Mouse (Mus musculus) forebrain, embryonic 16.5 days (tissue): ENCODE results near the gene Hist1h4k. TPM values are rescaled to one million over a fixed set of nuclear protein-coding genes. Genes with fewer than 3 reads are reported as not detected.
"Not testable (repeated sequence)": the region's sequence is repeated elsewhere in the genome, so short reads cannot be mapped to it uniquely, and the experiment has no call there.

ENCODE experiments used
- ATAC-seq: fragments of 200-750 bp; cut with Nextera tagmentation; 2 replicates; pipeline ENCODE4 v1.8.0; 2017; ENCODE audit warnings: mild to moderate bottlenecking, moderate library complexity
- H3K27ac ChIP-seq: fragments of 300-500 bp; sonication (generic); 2 replicates; pipeline ENCODE4 v1.5.1; 2014; ENCODE audit warnings: low read length, control low read depth
- H3K27me3 ChIP-seq: fragments of 300-500 bp; sonication (generic); replicated peaks from 2 replicates; pipeline ENCODE4 v1.6.1; 2014; ENCODE audit warnings: low read length; ENCODE audit not compliant: control insufficient read depth, insufficient read depth
- H3K36me3 ChIP-seq: fragments of 300-500 bp; sonication (generic); 2 replicates; pipeline ENCODE4 v1.6.1; 2014; ENCODE audit not compliant: control insufficient read depth, insufficient read depth
- H3K4me1 ChIP-seq: fragments of 300-500 bp; sonication (generic); replicated peaks from 2 replicates; pipeline ENCODE4 v1.6.1; 2014; ENCODE audit warnings: low read length; ENCODE audit not compliant: control insufficient read depth, insufficient read depth
- H3K4me2 ChIP-seq: fragments of 300-500 bp; sonication (generic); 2 replicates; pipeline ENCODE4 v1.6.1; 2014; ENCODE audit warnings: mild to moderate bottlenecking, low read length, control low read depth
- H3K4me3 ChIP-seq: fragments of 300-500 bp; sonication (generic); replicated peaks from 2 replicates; pipeline ENCODE4 v1.5.1; 2014; ENCODE audit warnings: mild to moderate bottlenecking, low read length, control low read depth
- H3K9ac ChIP-seq: fragments of 300-500 bp; sonication (generic); replicated peaks from 2 replicates; pipeline ENCODE4 v1.6.1; 2014; ENCODE audit warnings: low read depth, low read length, control low read depth
- H3K9me3 ChIP-seq: fragments of 300-500 bp; sonication (generic); 2 replicates; pipeline ENCODE4 v1.6.1; 2016; ENCODE audit warnings: low read length; ENCODE audit not compliant: control insufficient read depth
- WGBS: fragments of 180-500 bp; shearing (Covaris S2); extraction: QIAGEN DNeasy Blood & Tissue Kit; methylation state at CpG from one replicate; pipeline ENCODE4 v1.1.7; 2014; 5-methylcytosine and 5-hydroxymethylcytosine counted together
- polyA plus RNA-seq: library from polyadenylated mRNA; unstranded; fragments of >200 nt; fragmentation: Nextera tagmentation; extraction: Ambion mirVana; gene quantifications from 2 replicates; pipeline ENCODE4 v1.2.1, GENCODE M21; 2015

The Hist1h4k gene
- polyA plus RNA-seq, 1 experiment from 2014 or later = 1.6 TPM

GRCm38 (mm10) chr13:21734906-21735767 is 15.2 kb downstream of the Hist1h4k start, which contains the start of gene Hist1h4j:
Hist1h4j (plus strand) TSS chr13:21735064.
- Histone ChIP-seq H3K27ac (peak within 1 kb of the TSS; percentile 99), H3K4me2 (peak within 1 kb of the TSS; percentile 83), H3K4me1 (peaks cover 15% of the 10 kb centered on the region), H3K9ac (peak within 1 kb of the TSS; percentile 65), H3K4me3 (peak within 1 kb of the TSS; percentile 60)
- peak; percentile 90 for ATAC-seq
- not testable (repeated sequence) for H3K27me3 ChIP-seq, H3K36me3 ChIP-seq, H3K9me3 ChIP-seq
- under 1% methylated on average over 45 of the region's 56 CpGs for WGBS

- Histone ChIP-seq H3K27ac (peak overlapping the region; percentile 99), H3K4me3 (peak overlapping the region; percentile 60), H3K9ac (peak overlapping the region; percentile 65), H3K4me1 (peaks cover 15% of the 10 kb centered on the region), H3K27me3 (no peaks in the 10 kb centered on the region), H3K4me2 (peak overlapping the region; percentile 83), H3K36me3 (no peaks in the 10 kb centered on the region), H3K9me3 (no peaks in the 10 kb centered on the region)
- peak; percentile 76 for ATAC-seq
- under 1% methylated on average over 21 of the region's 21 CpGs for WGBS
Measured at GRCm38 (mm10) chr13:21734010-21734905, 16.0 kb downstream of the Hist1h4k start.

GRCm38 (mm10) chr13:21733466-21733865 is 16.8 kb downstream of the Hist1h4k start:
- H3K4me2 ChIP-seq = no peak overlapping the region
- no peaks in the 10 kb centered on the region for H3K27me3 ChIP-seq
- no peak overlapping the region for H3K9ac ChIP-seq
- ATAC-seq = 0 out of 2 replicates have a peak, but pooled peaks have one; percentile 1
- H3K4me3 ChIP-seq = no peak overlapping the region
- WGBS = 72% methylated on average over 5 of the region's 5 CpGs
- no peaks in the 10 kb centered on the region for H3K9me3 ChIP-seq
- peak overlapping the region; percentile 99 for H3K27ac ChIP-seq
- peaks cover 15% of the 10 kb centered on the region for H3K4me1 ChIP-seq
- H3K36me3 ChIP-seq = no peaks in the 10 kb centered on the region

GRCm38 (mm10) chr13:21729544-21729943 is 20.8 kb downstream of the Hist1h4k start:
- WGBS = 82% methylated on average over 1 of the region's 1 CpGs
- Histone ChIP-seq H3K4me1 (peaks cover 12% of the 10 kb centered on the region; the same call in 1 of the 2 replicates), H3K4me3 (no peak overlapping the region), H3K36me3 (no peaks in the 10 kb centered on the region), H3K27ac (no peak overlapping the region), H3K4me2 (no peak overlapping the region), H3K9ac (no peak overlapping the region), H3K9me3 (no peaks in the 10 kb centered on the region), H3K27me3 (no peaks in the 10 kb centered on the region)
- ATAC-seq = no peak

DNA sequence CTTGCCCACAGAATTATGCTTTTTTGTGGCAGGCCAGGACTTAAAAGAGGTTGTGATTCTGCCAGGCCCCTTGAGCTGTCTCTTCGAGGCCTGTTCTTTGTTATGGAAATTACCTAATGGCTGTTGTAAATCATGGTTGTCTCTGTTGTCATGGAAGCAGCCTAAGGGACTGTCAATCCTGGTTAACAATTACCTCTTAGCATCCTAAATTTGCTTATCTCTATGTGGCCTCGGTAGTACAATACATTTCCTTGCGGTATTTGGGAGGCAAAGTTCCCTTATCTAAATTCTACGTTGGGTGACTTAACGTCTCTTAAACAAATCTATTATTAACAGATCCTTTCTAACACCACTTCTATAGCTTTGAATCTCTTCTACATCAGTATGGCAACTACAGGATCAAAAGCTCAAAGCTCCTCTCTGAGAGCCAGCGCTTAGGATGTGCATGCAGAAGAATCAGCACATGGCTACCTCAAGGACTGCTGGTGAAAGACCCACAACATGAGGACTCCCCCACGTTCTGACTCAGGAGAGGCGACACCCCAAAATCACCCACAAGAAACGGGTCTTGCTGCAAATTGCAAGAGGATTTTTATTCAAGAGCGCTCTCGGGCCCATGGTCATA is 22.2 kb downstream of the Hist1h4k start:
- H3K9ac ChIP-seq = no peak overlapping the region

DNA sequence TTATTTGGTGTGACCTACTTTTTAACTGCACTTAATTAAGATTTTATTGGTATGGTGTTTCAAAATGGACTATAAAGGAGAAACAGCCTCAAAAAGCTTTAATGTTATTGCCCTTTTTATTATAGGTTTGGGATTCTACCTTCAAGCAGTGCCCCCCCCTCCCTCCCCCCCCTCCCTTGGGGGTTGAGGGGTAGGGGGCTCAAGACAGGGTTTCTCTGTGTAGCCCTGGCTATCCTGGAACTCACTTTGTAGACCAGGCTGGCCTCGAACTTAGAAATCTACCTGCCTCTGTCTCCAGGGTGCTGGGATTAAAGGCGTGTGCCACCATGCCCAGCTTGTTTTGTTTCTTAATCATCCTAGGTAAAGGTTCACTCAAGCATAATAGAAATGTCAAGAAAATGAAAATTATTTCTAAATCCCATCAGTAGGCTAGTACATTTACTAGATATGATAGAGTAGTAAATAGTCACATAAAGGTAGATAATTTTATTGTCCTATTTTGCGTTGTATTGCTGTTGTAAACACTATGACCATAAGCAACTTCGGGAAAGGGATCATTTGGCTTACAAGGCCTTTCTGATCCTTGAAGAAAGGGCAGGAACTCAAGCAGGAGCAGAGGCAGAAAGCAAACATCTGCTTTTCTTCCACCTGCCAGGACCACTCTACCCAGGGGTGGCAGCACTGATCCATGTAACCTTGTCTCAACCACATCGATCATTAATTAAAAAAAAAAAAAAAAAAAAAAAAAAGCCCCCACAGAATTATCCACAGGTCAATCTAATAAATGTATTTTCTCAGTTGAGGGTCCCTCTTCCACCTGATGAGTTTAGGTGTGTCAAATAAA is 27.1 kb downstream of the Hist1h4k start:
- no peaks in the 10 kb centered on the region for H3K9me3 ChIP-seq
- no peak for ATAC-seq
- H3K27me3 ChIP-seq = no peaks in the 10 kb centered on the region
- no peak overlapping the region; the same call in 1 of the 2 replicates for H3K27ac ChIP-seq
- WGBS = 21% methylated on average over 5 of the region's 5 CpGs
- peaks cover 24% of the 10 kb centered on the region for H3K4me1 ChIP-seq
- H3K9ac ChIP-seq = no peak overlapping the region
- no peaks in the 10 kb centered on the region for H3K36me3 ChIP-seq
- H3K4me2 ChIP-seq = no peak overlapping the region; the same call in 1 of the 2 replicates
- no peak overlapping the region for H3K4me3 ChIP-seq

More for the DNA sequence above, 22.2 kb downstream of the Hist1h4k start:
- H3K27ac ChIP-seq = peak overlapping the region; percentile 57
- 35% methylated on average over 11 of the region's 11 CpGs for WGBS
- peaks cover 5% of the 10 kb centered on the region; the same call in 1 of the 2 replicates for H3K4me1 ChIP-seq
- no peak overlapping the region for H3K4me2 ChIP-seq
- H3K4me3 ChIP-seq = no peak overlapping the region
- H3K36me3 ChIP-seq = no peaks in the 10 kb centered on the region
- peak; percentile 77 for ATAC-seq
- no peaks in the 10 kb centered on the region for H3K9me3 ChIP-seq
- H3K27me3 ChIP-seq = no peaks in the 10 kb centered on the region

DNA sequence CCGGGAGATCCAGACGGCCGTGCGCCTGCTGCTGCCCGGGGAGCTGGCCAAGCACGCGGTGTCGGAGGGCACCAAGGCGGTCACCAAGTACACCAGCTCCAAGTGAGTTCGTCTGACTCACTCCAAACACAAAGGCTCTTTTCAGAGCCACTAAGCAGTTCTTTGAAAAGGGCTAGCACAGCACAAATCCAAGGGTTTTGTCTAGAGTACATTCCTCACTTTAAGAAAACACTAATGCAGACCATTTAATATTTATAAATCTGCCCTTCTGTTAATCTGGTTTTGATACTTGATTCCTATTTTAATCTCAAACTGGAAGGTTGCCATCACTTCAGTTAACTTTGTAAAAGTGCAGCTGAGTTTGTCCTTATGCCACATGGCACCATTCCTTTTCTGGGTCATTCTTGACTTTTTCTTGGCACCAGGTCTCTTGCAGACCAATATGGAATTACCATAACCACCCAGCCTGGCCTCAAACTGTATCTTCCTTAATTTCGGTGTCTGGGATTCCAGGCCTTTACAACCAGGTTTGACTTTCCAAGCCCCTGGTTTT is 27.9 kb downstream of the Hist1h4k start:
- Histone ChIP-seq H3K4me1 (peaks cover 23% of the 10 kb centered on the region), H3K27ac (peak overlapping the region; percentile 83), H3K36me3 (no peaks in the 10 kb centered on the region), H3K4me3 (peak overlapping the region; percentile 49), H3K9me3 (no peaks in the 10 kb centered on the region), H3K9ac (peak overlapping the region; percentile 53), H3K27me3 (no peaks in the 10 kb centered on the region), H3K4me2 (peak overlapping the region; percentile 63)
- peak; percentile 32 for ATAC-seq
- 1% methylated on average over 11 of the region's 11 CpGs for WGBS

DNA sequence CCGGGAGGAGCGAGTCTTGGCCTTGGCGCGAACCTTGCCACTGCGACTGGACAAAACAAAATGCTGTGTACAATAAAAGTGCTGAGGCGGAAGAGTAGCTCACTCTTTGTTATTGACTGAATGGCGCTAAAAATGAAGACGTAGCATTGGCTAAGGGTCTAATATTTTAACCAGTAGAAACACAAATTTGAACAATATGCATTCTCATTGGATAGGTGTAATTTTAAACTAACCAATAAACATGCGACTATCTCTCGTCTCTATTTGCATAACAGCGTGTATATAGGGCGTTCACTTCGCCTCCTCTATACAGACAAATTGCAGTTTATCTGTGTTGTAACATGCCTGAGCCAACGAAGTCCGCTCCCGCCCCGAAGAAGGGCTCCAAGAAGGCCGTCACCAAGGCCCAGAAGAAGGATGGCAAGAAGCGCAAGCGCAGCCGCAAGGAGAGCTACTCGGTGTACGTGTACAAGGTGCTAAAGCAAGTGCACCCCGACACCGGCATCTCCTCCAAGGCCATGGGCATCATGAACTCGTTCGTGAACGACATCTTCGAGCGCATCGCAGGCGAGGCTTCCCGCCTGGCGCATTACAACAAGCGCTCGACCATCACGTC is 28.4 kb downstream of the Hist1h4k start, which contains the start of gene Hist1h2bm:
TSS of gene Hist1h2bm (plus strand) at position 288 of the 616 bp plus-strand sequence.
- ATAC-seq = peak; percentile 97
- H3K9ac ChIP-seq = peak within 1 kb of the TSS; percentile 53
- peaks cover 23% of the 10 kb centered on the region for H3K4me1 ChIP-seq
- not testable (repeated sequence) for H3K27me3 ChIP-seq, H3K36me3 ChIP-seq, H3K9me3 ChIP-seq
- peak within 1 kb of the TSS; percentile 49 for H3K4me3 ChIP-seq
- peak within 1 kb of the TSS; percentile 63 for H3K4me2 ChIP-seq
- WGBS = 0% methylated on average over 37 of the region's 37 CpGs
- H3K27ac ChIP-seq = peak within 1 kb of the TSS; percentile 83
